Mouse (Mus musculus) heart, adult 10 weeks (tissue): ENCODE data around the gene Vapb. TPM values are rescaled to one million over a fixed set of nuclear protein-coding genes. Genes with fewer than 3 reads are reported as not detected.

Source experiments
- polyA plus RNA-seq: library from polyadenylated mRNA; stranded (reverse); fragments of 350-450 nt; fragmentation: Illumina TruSeq; extraction: RNeasy Lipid Tissue Mini Kit (QIAGEN cat#74804); gene quantifications from one replicate; pipeline ENCODE4 v1.2.3, GENCODE M21; 2014; ENCODE audit warnings: low read depth, low replicate concordance

Vapb gene
- 85.6 TPM for polyA plus RNA-seq

GRCm38 (mm10) chr2:173737222-173737989 lies at the start of gene Vapb:
Gene Vapb (plus strand): TSS chr2:173737511.

GRCm38 (mm10) chr2:173719115-173719514 lies 18.2 kb upstream of the Vapb start, which contains the start of gene 1700010B08Rik:
Gene 1700010B08Rik (plus strand): TSS chr2:173719415.

Other genes starting within 250 kb of the Vapb start
- gene 1700021F07Rik, start 214.9 kb upstream of the Vapb start, polyA plus RNA-seq = not detected
- gene Ankrd60, start 159.1 kb upstream of the Vapb start, polyA plus RNA-seq = not detected
- gene Rab22a, start 77.8 kb upstream of the Vapb start, polyA plus RNA-seq = 22.5 TPM
- gene 1700010B08Rik, start 18.1 kb upstream of the Vapb start, polyA plus RNA-seq = not detected